Mouse (Mus musculus) stomach, postnatal 0 days (tissue): ENCODE measurements around the gene 4921517D22Rik. TPM values are rescaled to one million over a fixed set of nuclear protein-coding genes. Genes with fewer than 3 reads are reported as not detected.

Experiments
- ATAC-seq: fragments of 200-750 bp; cut with Nextera tagmentation; 2 replicates; pipeline ENCODE4 v1.8.0; 2017; ENCODE audit not compliant: low FRiP score, low TSS enrichment
- DNase-seq: peaks from one replicate; pipeline ENCODE4 v3.0.0-alpha.2; 2016; ENCODE audit warnings: low spot score
- H3K27ac ChIP-seq: fragments of 300-500 bp; sonication (generic); replicated peaks from 2 replicates; pipeline ENCODE4 v1.5.1; 2014; ENCODE audit warnings: mild to moderate bottlenecking, control low read depth
- H3K27me3 ChIP-seq: fragments of 300-500 bp; sonication (generic); 2 replicates; pipeline ENCODE4 v1.6.1; 2014; ENCODE audit warnings: low read length; ENCODE audit not compliant: control insufficient read depth, insufficient read depth
- H3K36me3 ChIP-seq: fragments of 300-500 bp; sonication (generic); 2 replicates; pipeline ENCODE4 v1.6.1; 2014; ENCODE audit warnings: low read length, mixed read lengths; ENCODE audit not compliant: control insufficient read depth, insufficient read depth
- H3K4me1 ChIP-seq: fragments of 300-500 bp; sonication (generic); replicated peaks from 2 replicates; pipeline ENCODE4 v1.6.1; 2014; ENCODE audit warnings: antibody characterized with exemption; ENCODE audit not compliant: control insufficient read depth, insufficient read depth
- H3K4me2 ChIP-seq: fragments of 300-500 bp; sonication (generic); replicated peaks from 2 replicates; pipeline ENCODE4 v1.6.1; 2014; ENCODE audit warnings: low read depth, mild to moderate bottlenecking, control low read depth, moderate library complexity
- H3K4me3 ChIP-seq: fragments of 300-500 bp; sonication (generic); 2 replicates; pipeline ENCODE4 v1.5.1; 2014; ENCODE audit warnings: low read depth, low read length, control low read depth
- H3K9ac ChIP-seq: fragments of 300-500 bp; sonication (generic); 2 replicates; pipeline ENCODE4 v1.6.1; 2014; ENCODE audit warnings: mild to moderate bottlenecking, low read length, control low read depth, mixed read lengths
- H3K9me3 ChIP-seq: fragments of 300-500 bp; sonication (generic); 2 replicates; pipeline ENCODE4 v1.6.1; 2016; ENCODE audit warnings: low read length; ENCODE audit not compliant: control insufficient read depth
- CTCF ChIP-seq: IDR thresholded peaks from 2 replicates; pipeline ENCODE4 v1.5.1; 2016; ENCODE audit warnings: antibody characterized with exemption, low read depth, mild to moderate bottlenecking, moderate library complexity
- EP300 ChIP-seq: optimal IDR thresholded peaks from 2 replicates; pipeline ENCODE3; 2016; ENCODE audit warnings: antibody characterized with exemption
- WGBS: fragments of 180-500 bp; shearing (Covaris S2); extraction: QIAGEN DNeasy Blood & Tissue Kit; methylation state at CpG from one replicate; pipeline ENCODE4 v1.1.7; 2014; 5-methylcytosine and 5-hydroxymethylcytosine counted together
- polyA plus RNA-seq: library from polyadenylated mRNA; unstranded; fragments of >200 nt; fragmentation: Nextera tagmentation; extraction: Ambion mirVana; gene quantifications from 2 replicates; pipeline ENCODE4 v1.2.1, GENCODE M21; 2015

4921517D22Rik gene
- polyA plus RNA-seq, 1 experiment from 2014 or later: not detected

DNA sequence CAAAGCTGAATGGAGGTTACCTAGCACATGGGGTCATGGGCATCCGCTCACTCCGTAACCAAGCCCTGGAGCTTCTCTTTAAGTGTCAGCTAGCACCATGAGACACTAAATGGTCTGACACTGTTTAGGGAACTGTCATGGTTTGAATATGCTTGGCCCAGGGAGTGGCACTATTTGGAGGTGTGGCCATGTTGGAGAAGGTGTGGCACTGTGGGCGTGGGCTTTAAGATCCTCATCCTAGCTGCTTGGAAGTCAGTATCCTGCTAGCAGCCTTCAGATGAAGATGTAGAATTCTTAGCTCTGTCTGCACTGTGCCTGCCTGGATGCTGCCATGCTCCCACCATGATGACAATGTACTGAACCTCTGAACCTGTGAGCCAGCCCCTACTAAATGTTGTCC lies 33.5 kb downstream of the 4921517D22Rik start:
- Histone ChIP-seq H3K27me3 (no peaks in the 10 kb centered on the region), H3K36me3 (peaks cover 7% of the 10 kb centered on the region; the same call in 1 of the 2 replicates), H3K4me1 (no peaks in the 10 kb centered on the region), H3K9me3 (no peaks in the 10 kb centered on the region), H3K4me3 (no peak overlapping the region), H3K9ac (no peak overlapping the region), H3K4me2 (no peak overlapping the region), H3K27ac (no peak overlapping the region)
- 98% methylated on average over 3 of the region's 3 CpGs for WGBS
- no peak for ATAC-seq
- TF ChIP-seq CTCF (no peak), EP300 (no peak)
- DNase-seq: no peak

- Histone ChIP-seq H3K4me2 (no peak overlapping the region), H3K27ac (no peak overlapping the region), H3K9me3 (no peaks in the 10 kb centered on the region), H3K4me3 (no peak overlapping the region), H3K9ac (no peak overlapping the region), H3K4me1 (no peaks in the 10 kb centered on the region), H3K27me3 (no peaks in the 10 kb centered on the region), H3K36me3 (no peaks in the 10 kb centered on the region)
- ATAC-seq (no peak), DNase-seq (no peak)
- TF ChIP-seq CTCF (no peak), EP300 (no peak)
- 83% methylated on average over 5 of the region's 5 CpGs for WGBS
These were observed 36.1 kb downstream of the 4921517D22Rik start for GRCm38 (mm10) chr13:59657781-59658180.

DNA sequence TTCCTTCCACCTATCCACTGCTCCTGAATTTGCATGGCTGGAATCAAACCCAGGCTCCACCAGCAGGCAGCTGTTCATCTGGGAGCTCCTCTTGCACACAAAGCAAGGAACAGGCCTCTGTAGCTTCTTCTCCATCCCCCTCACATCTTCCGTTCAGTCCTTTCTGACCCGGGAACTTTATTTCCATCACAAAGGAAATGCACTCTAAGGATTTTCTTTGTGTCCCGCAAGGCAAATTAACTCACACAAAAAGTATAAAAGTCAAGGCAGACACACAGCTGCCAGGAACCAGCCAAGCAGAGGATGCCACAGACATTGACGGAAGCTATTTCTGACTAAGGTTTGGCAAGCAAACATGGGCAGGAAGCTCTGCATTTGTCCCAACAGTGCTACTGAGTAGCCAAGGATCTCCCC lies 36.9 kb downstream of the 4921517D22Rik start:
- no peak overlapping the region for H3K4me3 ChIP-seq
- H3K36me3 ChIP-seq: no peaks in the 10 kb centered on the region
- no peaks in the 10 kb centered on the region for H3K4me1 ChIP-seq
- no peaks in the 10 kb centered on the region for H3K9me3 ChIP-seq
- H3K4me2 ChIP-seq: no peak overlapping the region
- H3K9ac ChIP-seq: no peak overlapping the region
- H3K27ac ChIP-seq: no peak overlapping the region
- WGBS: 69% methylated on average over 4 of the region's 4 CpGs
- H3K27me3 ChIP-seq: no peaks in the 10 kb centered on the region
- ATAC-seq: no peak
- DNase-seq: no peak
- no peak for TF ChIP-seq EP300
- no peak for TF ChIP-seq CTCF

DNA sequence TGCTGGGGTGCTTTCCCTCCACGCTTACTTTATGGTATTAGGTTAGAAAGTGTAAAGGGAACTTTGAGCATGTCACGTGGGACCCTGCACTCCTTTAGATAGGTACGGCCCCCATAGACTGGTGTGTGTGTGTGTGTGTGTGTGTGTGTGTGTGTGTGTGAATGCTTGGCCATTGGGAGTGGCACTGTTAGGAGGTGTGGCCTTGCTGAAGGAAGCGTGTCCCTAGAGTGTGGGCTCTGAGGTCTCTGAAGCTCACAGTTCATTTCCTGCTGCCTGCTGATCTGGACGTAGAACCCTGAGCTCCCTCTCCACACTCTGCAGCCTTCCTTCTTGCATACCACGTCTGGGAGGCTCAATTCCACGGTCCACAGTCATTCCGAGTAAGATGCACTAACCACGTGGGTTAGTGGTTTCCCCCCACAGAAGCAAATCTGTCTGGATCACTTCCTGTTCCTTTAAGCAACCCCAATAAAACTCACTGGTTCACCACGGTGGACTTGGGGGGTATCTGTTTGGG lies 37.5 kb downstream of the 4921517D22Rik start:
- Histone ChIP-seq H3K36me3 (no peaks in the 10 kb centered on the region), H3K4me1 (no peaks in the 10 kb centered on the region), H3K4me3 (no peak overlapping the region), H3K4me2 (no peak overlapping the region), H3K9ac (no peak overlapping the region), H3K9me3 (no peaks in the 10 kb centered on the region), H3K27me3 (no peaks in the 10 kb centered on the region), H3K27ac (no peak overlapping the region)
- WGBS: 66% methylated on average over 10 of the region's 10 CpGs
- 0 out of 2 replicates have a peak, but pooled peaks have one; percentile 28 for ATAC-seq
- DNase-seq: no peak
- TF ChIP-seq CTCF (no peak), EP300 (no peak)

GRCm38 (mm10) chr13:59655718-59656315 lies 38.1 kb downstream of the 4921517D22Rik start:
- ATAC-seq (no peak), DNase-seq (no peak)
- Histone ChIP-seq H3K36me3 (no peaks in the 10 kb centered on the region), H3K9ac (no peak overlapping the region), H3K4me1 (no peaks in the 10 kb centered on the region), H3K9me3 (no peaks in the 10 kb centered on the region), H3K4me2 (no peak overlapping the region), H3K27ac (no peak overlapping the region), H3K27me3 (no peaks in the 10 kb centered on the region), H3K4me3 (no peak overlapping the region)
- no peak for TF ChIP-seq EP300
- no peak for TF ChIP-seq CTCF
- WGBS: 89% methylated on average over 15 of the region's 15 CpGs

DNA sequence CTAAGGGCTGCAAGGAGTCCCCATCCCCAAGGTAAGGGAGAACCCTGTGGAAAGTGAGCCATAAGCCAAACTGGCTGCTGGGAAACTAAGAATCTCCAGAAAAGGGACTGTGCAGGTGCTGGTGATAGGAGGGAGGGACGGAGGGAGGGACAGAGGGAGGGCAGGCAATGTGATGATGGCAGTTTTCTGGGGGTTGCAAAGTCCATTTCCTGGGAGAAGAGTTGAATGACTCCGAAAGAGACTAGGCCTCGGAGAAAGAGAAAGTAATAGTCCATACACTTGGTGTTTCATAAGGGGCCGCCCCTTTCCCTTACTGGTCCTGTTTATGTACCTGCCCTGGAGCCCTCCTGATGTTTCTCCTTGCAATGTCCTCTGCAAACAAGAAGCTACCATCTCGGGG lies 39.4 kb downstream of the 4921517D22Rik start:
- no peak for DNase-seq
- ATAC-seq: no peak
- Histone ChIP-seq H3K4me2 (no peak overlapping the region), H3K27ac (no peak overlapping the region), H3K4me1 (no peaks in the 10 kb centered on the region), H3K4me3 (no peak overlapping the region), H3K9ac (no peak overlapping the region), H3K36me3 (no peaks in the 10 kb centered on the region), H3K9me3 (no peaks in the 10 kb centered on the region), H3K27me3 (no peaks in the 10 kb centered on the region)
- 81% methylated on average over 5 of the region's 5 CpGs for WGBS
- TF ChIP-seq CTCF (no peak), EP300 (no peak)
